Mouse (Mus musculus) CD4-positive, CD25-positive, alpha-beta regulatory T cell, adult 4 months (primary cell): ENCODE measurements at regions not wholly inside any gene's neighbourhood (a gene's known extent, or its start where the extent isn't known, plus 50 kb on each side); places are given as distances from the start of the nearest gene placed in this dataset.
A peak's percentile ranks its signal among the peaks of the same experiment; 100 is the strongest.

ENCODE experiments used
- ATAC-seq: one replicate; pipeline ENCODE4 v1.8.0; 2017

- ATAC-seq: no peak
These were observed 822.8 kb upstream of the Acvr2a start for GRCm38 (mm10) chr2:47991132-47991531.

- no peak for ATAC-seq
These were observed 819.7 kb upstream of the Acvr2a start for GRCm38 (mm10) chr2:47994185-47994584.

GRCm38 (mm10) chr2:48001230-48001629 is 812.7 kb upstream of the Acvr2a start:
- ATAC-seq: no peak

GRCm38 (mm10) chr2:48001800-48002507 is 812.0 kb upstream of the Acvr2a start:
- ATAC-seq: peak; percentile 83

GRCm38 (mm10) chr2:48010308-48010707 is 803.6 kb upstream of the Acvr2a start:
- no peak for ATAC-seq

GRCm38 (mm10) chr2:48027559-48027958 is 786.4 kb upstream of the Acvr2a start:
- ATAC-seq: no peak

- no peak for ATAC-seq
These were observed 752.5 kb upstream of the Acvr2a start for GRCm38 (mm10) chr2:48061375-48061774.

- ATAC-seq: no peak
These were observed 750.5 kb upstream of the Acvr2a start for GRCm38 (mm10) chr2:48063436-48063835.

GRCm38 (mm10) chr2:48065162-48065561 is 748.7 kb upstream of the Acvr2a start:
- ATAC-seq: no peak

GRCm38 (mm10) chr2:48082120-48082799 is 731.6 kb upstream of the Acvr2a start:
- no peak for ATAC-seq

- ATAC-seq: no peak
These were observed 715.6 kb upstream of the Acvr2a start for GRCm38 (mm10) chr2:48098287-48098686.

GRCm38 (mm10) chr2:48098931-48099531 is 714.9 kb upstream of the Acvr2a start:
- no peak for ATAC-seq

- ATAC-seq: no peak
These were observed 690.2 kb upstream of the Acvr2a start for GRCm38 (mm10) chr2:48123662-48124061.

GRCm38 (mm10) chr2:48138051-48138611 is 675.8 kb upstream of the Acvr2a start:
- no peak for ATAC-seq

- ATAC-seq: no peak
These were observed 672.6 kb upstream of the Acvr2a start for GRCm38 (mm10) chr2:48141281-48141680.

- ATAC-seq: no peak
These were observed 659.2 kb upstream of the Acvr2a start for GRCm38 (mm10) chr2:48154706-48155105.

- ATAC-seq: no peak
These were observed 641.3 kb upstream of the Acvr2a start for GRCm38 (mm10) chr2:48172626-48173025.

- no peak for ATAC-seq
These were observed 627.7 kb upstream of the Acvr2a start for GRCm38 (mm10) chr2:48186161-48186560.

- ATAC-seq: no peak
These were observed 627.3 kb upstream of the Acvr2a start for GRCm38 (mm10) chr2:48186609-48187008.

GRCm38 (mm10) chr2:48211804-48212203 is 602.1 kb upstream of the Acvr2a start:
- ATAC-seq: no peak

GRCm38 (mm10) chr2:48220771-48221170 is 593.1 kb upstream of the Acvr2a start:
- ATAC-seq: no peak

GRCm38 (mm10) chr2:48223084-48223799 is 590.7 kb upstream of the Acvr2a start:
- no peak for ATAC-seq

- ATAC-seq: no peak
These were observed 563.7 kb upstream of the Acvr2a start for GRCm38 (mm10) chr2:48250174-48250573.
